Mouse (Mus musculus): Measurements from ENCODE around the gene Adamts14.

DNA sequence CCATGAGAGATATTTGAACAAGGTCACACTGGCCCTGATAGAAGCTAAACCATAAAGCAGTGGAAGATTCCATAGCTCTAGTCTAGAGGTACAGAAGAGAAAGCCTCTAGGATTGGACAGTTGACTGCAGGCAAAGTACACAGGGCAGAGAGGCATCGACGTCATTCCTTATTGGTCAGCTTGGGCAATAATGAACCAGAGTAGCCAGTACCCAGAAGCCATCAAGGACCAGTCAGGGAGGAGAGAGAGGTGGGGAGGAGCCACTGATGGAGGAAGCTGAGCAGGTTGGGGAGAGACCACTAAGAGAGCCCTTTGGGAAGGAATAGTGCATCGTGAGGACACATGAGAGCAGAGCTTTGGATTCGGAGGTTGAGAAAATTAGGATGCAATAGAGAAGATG is 95.5 kb downstream of the Adamts14 start:
- TF ChIP-seq CTCF (IDR thresholded peaks at IDR 0.05) (no peak), EP300 (IDR thresholded peaks at IDR 0.05; ENCODE audit: insufficient read depth, low read depth, low read length) (no peak), POLR2A (IDR thresholded peaks at IDR 0.05; ENCODE audit: insufficient read depth, low read depth, low read length) (no peak)
